Mouse (Mus musculus) liver, embryonic 15.5 days (tissue): ENCODE data around the gene Nhlrc1. TPM values are rescaled to one million over a fixed set of nuclear protein-coding genes. Genes with fewer than 3 reads are reported as not detected.

Source experiments
- ATAC-seq: fragments of 200-750 bp; cut with Nextera tagmentation; 2 replicates; pipeline ENCODE4 v1.8.0; 2017; ENCODE audit warnings: moderate number of reproducible peaks, mild to moderate bottlenecking, moderate library complexity; ENCODE audit not compliant: insufficient read depth
- H3K27ac ChIP-seq: fragments of 300-500 bp; sonication (generic); replicated peaks from 2 replicates; pipeline ENCODE4 v1.5.1; 2015; ENCODE audit warnings: mild to moderate bottlenecking, inconsistent platforms
- H3K27me3 ChIP-seq: fragments of 300-500 bp; sonication (generic); 2 replicates; pipeline ENCODE4 v1.6.1; 2015; ENCODE audit warnings: mild to moderate bottlenecking, inconsistent platforms
- H3K36me3 ChIP-seq: fragments of 300-500 bp; sonication (generic); replicated peaks from 2 replicates; pipeline ENCODE4 v1.6.1; 2015; ENCODE audit warnings: moderate library complexity, mild to moderate bottlenecking, inconsistent platforms
- H3K4me1 ChIP-seq: fragments of 300-500 bp; sonication (generic); replicated peaks from 2 replicates; pipeline ENCODE4 v1.6.1; 2015; ENCODE audit warnings: inconsistent platforms
- H3K4me2 ChIP-seq: fragments of 300-500 bp; sonication (generic); 2 replicates; pipeline ENCODE4 v1.6.1; 2015; ENCODE audit warnings: moderate library complexity, mild to moderate bottlenecking, inconsistent platforms
- H3K4me3 ChIP-seq: fragments of 300-500 bp; sonication (generic); replicated peaks from 2 replicates; pipeline ENCODE4 v1.5.1; 2015; ENCODE audit warnings: mild to moderate bottlenecking, inconsistent platforms
- H3K9ac ChIP-seq: fragments of 300-500 bp; sonication (generic); 2 replicates; pipeline ENCODE4 v1.6.1; 2015; ENCODE audit warnings: moderate library complexity, mild to moderate bottlenecking, inconsistent platforms
- H3K9me3 ChIP-seq: fragments of 300-500 bp; sonication (generic); replicated peaks from 2 replicates; pipeline ENCODE4 v1.6.1; 2016; ENCODE audit warnings: inconsistent platforms
- WGBS: fragments of 180-500 bp; shearing (Covaris S2); methylation state at CpG from one replicate; pipeline ENCODE4 v1.1.7; 2015; ENCODE audit warnings: mixed read lengths; ENCODE audit not compliant: insufficient replicate concordance; 5-methylcytosine and 5-hydroxymethylcytosine counted together
- polyA plus RNA-seq: library from polyadenylated mRNA; unstranded; fragments of >200 nt; fragmentation: Nextera tagmentation; extraction: Ambion mirVana; gene quantifications from 2 replicates; pipeline ENCODE4 v1.2.1, GENCODE M21; 2015

Gene Nhlrc1
- polyA plus RNA-seq, 1 experiment from 2014 or later = 0.40 TPM

- ATAC-seq = no peak
- H3K9ac ChIP-seq = no peak overlapping the region
- 60% methylated on average over 4 of the region's 4 CpGs for WGBS
- H3K27me3 ChIP-seq = no peaks in the 10 kb centered on the region; the same call in 1 of the 2 replicates
- H3K36me3 ChIP-seq = no peaks in the 10 kb centered on the region
- H3K4me3 ChIP-seq = no peak overlapping the region
- no peaks in the 10 kb centered on the region for H3K4me1 ChIP-seq
- H3K4me2 ChIP-seq = no peak overlapping the region
- H3K9me3 ChIP-seq = no peaks in the 10 kb centered on the region
- H3K27ac ChIP-seq = no peak overlapping the region
Measured at GRCm38 (mm10) chr13:47001590-47001989, 13.1 kb downstream of the Nhlrc1 start.

- H3K9ac ChIP-seq = no peak overlapping the region
- 51% methylated on average over 5 of the region's 5 CpGs for WGBS
- no peak overlapping the region for H3K27ac ChIP-seq
- no peaks in the 10 kb centered on the region for H3K36me3 ChIP-seq
- no peaks in the 10 kb centered on the region for H3K9me3 ChIP-seq
- no peak for ATAC-seq
- no peak overlapping the region for H3K4me3 ChIP-seq
- H3K27me3 ChIP-seq = no peaks in the 10 kb centered on the region; the same call in 1 of the 2 replicates
- no peaks in the 10 kb centered on the region for H3K4me1 ChIP-seq
- no peak overlapping the region for H3K4me2 ChIP-seq
Measured at GRCm38 (mm10) chr13:46999498-46999897, 15.2 kb downstream of the Nhlrc1 start.

- 34% methylated on average over 4 of the region's 4 CpGs for WGBS
- H3K36me3 ChIP-seq = no peaks in the 10 kb centered on the region
- H3K4me2 ChIP-seq = no peak overlapping the region
- H3K9ac ChIP-seq = no peak overlapping the region
- no peaks in the 10 kb centered on the region; the same call in 1 of the 2 replicates for H3K27me3 ChIP-seq
- no peaks in the 10 kb centered on the region for H3K9me3 ChIP-seq
- no peaks in the 10 kb centered on the region for H3K4me1 ChIP-seq
- no peak for ATAC-seq
- H3K4me3 ChIP-seq = no peak overlapping the region
- no peak overlapping the region for H3K27ac ChIP-seq
Measured at GRCm38 (mm10) chr13:46997355-46997754, 17.3 kb downstream of the Nhlrc1 start.

GRCm38 (mm10) chr13:46993274-46993551, 21.4 kb downstream of the Nhlrc1 start:
- Histone ChIP-seq H3K4me3 (no peak overlapping the region), H3K4me1 (no peaks in the 10 kb centered on the region), H3K4me2 (no peak overlapping the region), H3K9me3 (no peaks in the 10 kb centered on the region), H3K36me3 (no peaks in the 10 kb centered on the region), H3K9ac (no peak overlapping the region), H3K27me3 (no peaks in the 10 kb centered on the region; the same call in 1 of the 2 replicates), H3K27ac (no peak overlapping the region)
- no peak for ATAC-seq
- WGBS = 69% methylated on average over 2 of the region's 2 CpGs

GRCm38 (mm10) chr13:46992516-46993273, 22.0 kb downstream of the Nhlrc1 start:
- Histone ChIP-seq H3K27ac (no peak overlapping the region), H3K4me1 (no peaks in the 10 kb centered on the region), H3K4me2 (no peak overlapping the region), H3K9me3 (no peaks in the 10 kb centered on the region), H3K27me3 (no peaks in the 10 kb centered on the region; the same call in 1 of the 2 replicates), H3K4me3 (no peak overlapping the region), H3K9ac (no peak overlapping the region), H3K36me3 (no peaks in the 10 kb centered on the region)
- no peak for ATAC-seq
- WGBS = 66% methylated on average over 7 of the region's 7 CpGs

GRCm38 (mm10) chr13:46990376-46991011, 24.2 kb downstream of the Nhlrc1 start:
- H3K27ac ChIP-seq = no peak overlapping the region
- H3K4me2 ChIP-seq = no peak overlapping the region
- H3K4me3 ChIP-seq = no peak overlapping the region
- no peaks in the 10 kb centered on the region for H3K27me3 ChIP-seq
- H3K9ac ChIP-seq = no peak overlapping the region
- H3K4me1 ChIP-seq = no peaks in the 10 kb centered on the region
- 21% methylated on average over 4 of the region's 4 CpGs for WGBS
- ATAC-seq = no peak
- H3K36me3 ChIP-seq = no peaks in the 10 kb centered on the region
- no peaks in the 10 kb centered on the region for H3K9me3 ChIP-seq

GRCm38 (mm10) chr13:46987941-46988340, 26.7 kb downstream of the Nhlrc1 start:
- 59% methylated on average over 8 of the region's 8 CpGs for WGBS
- Histone ChIP-seq H3K27me3 (no peaks in the 10 kb centered on the region), H3K36me3 (no peaks in the 10 kb centered on the region), H3K9me3 (no peaks in the 10 kb centered on the region), H3K4me3 (no peak overlapping the region), H3K4me1 (no peaks in the 10 kb centered on the region), H3K9ac (no peak overlapping the region), H3K27ac (no peak overlapping the region), H3K4me2 (no peak overlapping the region)
- no peak for ATAC-seq

- no peak for ATAC-seq
- H3K36me3 ChIP-seq = no peaks in the 10 kb centered on the region
- H3K9ac ChIP-seq = no peak overlapping the region
- H3K27ac ChIP-seq = no peak overlapping the region
- H3K4me3 ChIP-seq = no peak overlapping the region
- H3K4me1 ChIP-seq = no peaks in the 10 kb centered on the region
- no peaks in the 10 kb centered on the region for H3K27me3 ChIP-seq
- WGBS = 60% methylated on average over 6 of the region's 6 CpGs
- no peak overlapping the region for H3K4me2 ChIP-seq
- H3K9me3 ChIP-seq = no peaks in the 10 kb centered on the region
Measured at GRCm38 (mm10) chr13:46986208-46986607, 28.4 kb downstream of the Nhlrc1 start.

GRCm38 (mm10) chr13:46983878-46984277, 30.8 kb downstream of the Nhlrc1 start:
- no peak for ATAC-seq
- Histone ChIP-seq H3K9me3 (no peaks in the 10 kb centered on the region), H3K4me3 (no peak overlapping the region), H3K27ac (no peak overlapping the region), H3K4me1 (peaks cover 6% of the 10 kb centered on the region; the same call in 1 of the 2 replicates), H3K27me3 (no peaks in the 10 kb centered on the region), H3K4me2 (no peak overlapping the region), H3K36me3 (no peaks in the 10 kb centered on the region), H3K9ac (no peak overlapping the region)
- 44% methylated on average over 2 of the region's 2 CpGs for WGBS

GRCm38 (mm10) chr13:46979836-46980490, 34.7 kb downstream of the Nhlrc1 start:
- H3K27ac ChIP-seq = no peak overlapping the region

GRCm38 (mm10) chr13:46976532-46976931, 38.1 kb downstream of the Nhlrc1 start:
- Histone ChIP-seq H3K9me3 (no peaks in the 10 kb centered on the region), H3K4me1 (peaks cover 6% of the 10 kb centered on the region; the same call in 1 of the 2 replicates), H3K4me2 (no peak overlapping the region), H3K9ac (no peak overlapping the region), H3K4me3 (no peak overlapping the region), H3K27ac (no peak overlapping the region), H3K36me3 (no peaks in the 10 kb centered on the region), H3K27me3 (no peaks in the 10 kb centered on the region)
- ATAC-seq = no peak
- 58% methylated on average over 7 of the region's 7 CpGs for WGBS

More at GRCm38 (mm10) chr13:46979836-46980490, 34.7 kb downstream of the Nhlrc1 start:
- H3K27me3 ChIP-seq = no peaks in the 10 kb centered on the region
- H3K4me3 ChIP-seq = no peak overlapping the region
- H3K9ac ChIP-seq = no peak overlapping the region
- ATAC-seq = no peak
- no peaks in the 10 kb centered on the region for H3K36me3 ChIP-seq
- peaks cover 6% of the 10 kb centered on the region; the same call in 1 of the 2 replicates for H3K4me1 ChIP-seq
- no peak overlapping the region for H3K4me2 ChIP-seq
- no peaks in the 10 kb centered on the region for H3K9me3 ChIP-seq
- 20% methylated on average over 13 of the region's 13 CpGs for WGBS
